Mouse (Mus musculus) midbrain, embryonic 15.5 days (tissue): ENCODE results near the gene Capn13. TPM values are rescaled to one million over a fixed set of nuclear protein-coding genes. Genes with fewer than 3 reads are reported as not detected.
A peak's percentile ranks its signal among the peaks of the same experiment; 100 is the strongest.
"Not testable (repeated sequence)": the region's sequence is repeated elsewhere in the genome, so short reads cannot be mapped to it uniquely, and the experiment has no call there.

ENCODE experiments used
- ATAC-seq: fragments of 200-750 bp; cut with Nextera tagmentation; replicated peaks from 2 replicates; pipeline ENCODE4 v1.8.0; 2017; ENCODE audit warnings: moderate TSS enrichment
- H3K27ac ChIP-seq: fragments of 300-500 bp; sonication (generic); 2 replicates; pipeline ENCODE4 v1.5.1; 2015; ENCODE audit warnings: mild to moderate bottlenecking, inconsistent platforms
- H3K27me3 ChIP-seq: fragments of 300-500 bp; sonication (generic); replicated peaks from 2 replicates; pipeline ENCODE4 v1.6.1; 2015; ENCODE audit warnings: inconsistent platforms
- H3K36me3 ChIP-seq: fragments of 300-500 bp; sonication (generic); replicated peaks from 2 replicates; pipeline ENCODE4 v1.6.1; 2015; ENCODE audit warnings: inconsistent platforms
- H3K4me1 ChIP-seq: fragments of 300-500 bp; sonication (generic); 2 replicates; pipeline ENCODE4 v1.6.1; 2015; ENCODE audit warnings: inconsistent platforms
- H3K4me2 ChIP-seq: fragments of 300-500 bp; sonication (generic); 2 replicates; pipeline ENCODE4 v1.6.1; 2015; ENCODE audit warnings: inconsistent platforms, mild to moderate bottlenecking, moderate library complexity
- H3K4me3 ChIP-seq: fragments of 300-500 bp; sonication (generic); 2 replicates; pipeline ENCODE4 v1.5.1; 2015; ENCODE audit warnings: mild to moderate bottlenecking, inconsistent platforms
- H3K9ac ChIP-seq: fragments of 300-500 bp; sonication (generic); 2 replicates; pipeline ENCODE4 v1.6.1; 2015; ENCODE audit warnings: mild to moderate bottlenecking, inconsistent platforms
- H3K9me3 ChIP-seq: fragments of 300-500 bp; sonication (generic); 2 replicates; pipeline ENCODE4 v1.6.1; 2016; ENCODE audit warnings: inconsistent platforms
- WGBS: fragments of 180-500 bp; shearing (Covaris S2); methylation state at CpG from one replicate; pipeline ENCODE4 v1.1.7; 2015; ENCODE audit warnings: mixed read lengths; 5-methylcytosine and 5-hydroxymethylcytosine counted together
- polyA plus RNA-seq: library from polyadenylated mRNA; unstranded; fragments of >200 nt; fragmentation: Nextera tagmentation; extraction: Ambion mirVana; gene quantifications from 2 replicates; pipeline ENCODE4 v1.2.1, GENCODE M21; 2015

Capn13 gene
- polyA plus RNA-seq, 1 experiment from 2014 or later = not detected

GRCm38 (mm10) chr17:73270871-73271796, 129.5 kb downstream of the Capn13 start:
- Histone ChIP-seq H3K4me1 (peaks cover 16% of the 10 kb centered on the region), H3K27me3 (no peaks in the 10 kb centered on the region), H3K4me3 (no peak overlapping the region), H3K4me2 (no peak overlapping the region), H3K36me3 (no peaks in the 10 kb centered on the region), H3K9me3 (no peaks in the 10 kb centered on the region), H3K9ac (no peak overlapping the region), H3K27ac (peak overlapping the region; percentile 70)
- WGBS = 75% methylated on average over 15 of the region's 15 CpGs
- peak; percentile 72 for ATAC-seq

GRCm38 (mm10) chr17:73263077-73263501, 137.6 kb downstream of the Capn13 start:
- Histone ChIP-seq H3K36me3 (no peaks in the 10 kb centered on the region), H3K4me2 (no peak overlapping the region), H3K4me1 (0 out of 2 replicates have a peak, but pooled peaks cover 3% of the 10 kb centered on the region), H3K9ac (no peak overlapping the region), H3K4me3 (no peak overlapping the region), H3K9me3 (no peaks in the 10 kb centered on the region), H3K27ac (no peak overlapping the region), H3K27me3 (no peaks in the 10 kb centered on the region)
- 92% methylated on average over 8 of the region's 8 CpGs for WGBS
- ATAC-seq = no peak

- no peak overlapping the region for H3K9ac ChIP-seq
- H3K27me3 ChIP-seq = no peaks in the 10 kb centered on the region
- no peaks in the 10 kb centered on the region for H3K9me3 ChIP-seq
- H3K36me3 ChIP-seq = no peaks in the 10 kb centered on the region
- H3K4me1 ChIP-seq = 0 out of 2 replicates have a peak, but pooled peaks cover 3% of the 10 kb centered on the region
- ATAC-seq = no peak
- H3K27ac ChIP-seq = no peak overlapping the region
- H3K4me3 ChIP-seq = no peak overlapping the region
- H3K4me2 ChIP-seq = no peak overlapping the region
- whole genome bisulfite sequencing = 83% methylated on average over 2 of the region's 2 CpGs
Observed at GRCm38 (mm10) chr17:73262558-73262957, 138.1 kb downstream of the Capn13 start.

GRCm38 (mm10) chr17:73259258-73259657, 141.4 kb downstream of the Capn13 start:
- not testable (repeated sequence) for H3K9ac ChIP-seq, ATAC-seq, H3K36me3 ChIP-seq, H3K4me3 ChIP-seq, H3K27ac ChIP-seq, H3K4me1 ChIP-seq, H3K27me3 ChIP-seq, H3K4me2 ChIP-seq, H3K9me3 ChIP-seq
- WGBS = 93% methylated on average over 5 of the region's 5 CpGs

- no peaks in the 10 kb centered on the region for H3K27me3 ChIP-seq
- 59% methylated on average over 12 of the region's 12 CpGs for WGBS
- H3K9me3 ChIP-seq = no peaks in the 10 kb centered on the region
- H3K4me1 ChIP-seq = 0 out of 2 replicates have a peak, but pooled peaks cover 3% of the 10 kb centered on the region
- no peak overlapping the region for H3K9ac ChIP-seq
- no peaks in the 10 kb centered on the region for H3K36me3 ChIP-seq
- H3K27ac ChIP-seq = 0 out of 2 replicates have a peak overlapping the region, but pooled peaks have one; percentile 25
- no peak for ATAC-seq
- H3K4me2 ChIP-seq = no peak overlapping the region
- no peak overlapping the region for H3K4me3 ChIP-seq
Observed at GRCm38 (mm10) chr17:73258620-73259019, 142.0 kb downstream of the Capn13 start.
